Mouse (Mus musculus): ENCODE results near the gene Smg6.

GRCm38 (mm10) chr11:75178011-75178410, 252.4 kb downstream of the Smg6 start:
- TF ChIP-seq CTCF (IDR thresholded peaks at IDR 0.05; ENCODE audit: low read depth): no peak
- TF ChIP-seq EP300 (IDR thresholded peaks at IDR 0.05; ENCODE audit: low read depth): no peak
